Mouse (Mus musculus) C3H10T1/2 (cell line): ENCODE measurements around the gene Abi2. TPM values are rescaled to one million over a fixed set of nuclear protein-coding genes. Genes with fewer than 3 reads are reported as not detected.

Experiments
- polyA plus RNA-seq, 2 experiments: library from polyadenylated mRNA; unstranded; fragments of >200 nt; fragmentation: generic; extraction: Trizol; gene quantifications; one replicate each; pipeline ENCODE4 v1.2.1; 2012; ENCODE audit warnings: missing spikeins in 2 of 2

Gene Abi2
- polyA plus RNA-seq: 1 to 10 TPM in 1 of 2 experiments, under 1 TPM in 1; 0.37 to 3.2 TPM

DNA sequence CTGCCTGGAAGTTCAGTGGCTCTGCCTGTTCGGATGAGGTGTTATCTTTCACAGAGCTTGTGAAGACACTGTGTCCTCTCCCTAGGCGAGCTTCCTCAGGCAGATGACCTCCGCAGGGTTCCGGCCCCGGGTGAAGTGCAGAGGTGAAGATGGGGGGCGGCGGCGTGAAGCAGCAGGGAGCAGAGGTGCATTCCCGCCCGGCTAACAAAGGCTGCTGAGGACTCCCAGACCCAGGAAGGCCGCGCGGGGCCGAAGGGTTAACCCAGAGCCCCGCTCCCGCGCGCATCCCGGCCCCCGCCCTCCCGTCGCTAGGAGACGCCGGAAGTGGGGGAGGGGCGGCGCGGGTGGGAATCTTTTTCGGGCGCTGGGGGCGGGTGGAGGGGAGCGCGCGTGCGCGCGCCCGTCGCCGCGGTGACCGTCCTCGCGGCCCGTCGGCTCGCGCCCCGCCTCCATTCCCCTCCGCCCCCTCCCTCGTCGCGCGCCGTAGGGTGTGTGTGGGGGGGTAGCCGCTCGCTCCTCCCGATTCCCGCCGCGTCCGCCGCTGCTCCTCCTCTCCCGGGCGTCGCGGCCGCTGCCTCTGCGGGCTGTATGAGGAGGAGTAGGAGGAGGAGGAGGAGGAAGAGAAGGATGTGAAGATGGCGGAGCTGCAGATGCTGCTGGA, at the start of gene Abi2:
Gene Abi2 (plus strand): TSS at position 452 of the 661 bp plus-strand sequence.

Other genes starting within 250 kb of the Abi2 start
- under 1 TPM; 0.05 to 0.48 TPM for gene Nbeal1, start 229.0 kb upstream of the Abi2 start, polyA plus RNA-seq
- gene Cyp20a1, start 66.3 kb upstream of the Abi2 start, polyA plus RNA-seq: 10 to 100 TPM in 1 of 2 experiments, 1 to 10 TPM in 1; 3.7 to 18.0 TPM
- under 1 TPM; 0.64 to 0.90 TPM for gene Raph1, start 157.5 kb downstream of the Abi2 start, polyA plus RNA-seq